Mouse (Mus musculus) ES-E14 (cell line): ENCODE measurements around the gene Ccdc191.

ENCODE experiments used
- ZC3H11A ChIP-seq: IDR thresholded peaks from 2 replicates; pipeline ENCODE4 v1.6.1; 2012; ENCODE audit warnings: low read depth, mild to moderate bottlenecking, inconsistent platforms, low read length, borderline replicate concordance
- ZNF384 ChIP-seq: IDR thresholded peaks from 2 replicates; pipeline ENCODE4 v1.6.1; 2012; ENCODE audit warnings: low read depth, low read length, inconsistent platforms

GRCm38 (mm10) chr16:43972391-43972790, 82.8 kb downstream of the Ccdc191 start:
- TF ChIP-seq ZNF384 (no peak), ZC3H11A (no peak)
